Mouse (Mus musculus) fibroblast of lung, adult 2 months (primary cell): ENCODE measurements around the gene Armc8.
"Not testable (repeated sequence)": the region's sequence is repeated elsewhere in the genome, so short reads cannot be mapped to it uniquely, and the experiment has no call there.

ENCODE experiments used
- DNase-seq: peaks from one replicate; pipeline ENCODE4 v3.0.0-alpha.2; 2011; ENCODE audit warnings: low read depth

Armc8 gene

DNA sequence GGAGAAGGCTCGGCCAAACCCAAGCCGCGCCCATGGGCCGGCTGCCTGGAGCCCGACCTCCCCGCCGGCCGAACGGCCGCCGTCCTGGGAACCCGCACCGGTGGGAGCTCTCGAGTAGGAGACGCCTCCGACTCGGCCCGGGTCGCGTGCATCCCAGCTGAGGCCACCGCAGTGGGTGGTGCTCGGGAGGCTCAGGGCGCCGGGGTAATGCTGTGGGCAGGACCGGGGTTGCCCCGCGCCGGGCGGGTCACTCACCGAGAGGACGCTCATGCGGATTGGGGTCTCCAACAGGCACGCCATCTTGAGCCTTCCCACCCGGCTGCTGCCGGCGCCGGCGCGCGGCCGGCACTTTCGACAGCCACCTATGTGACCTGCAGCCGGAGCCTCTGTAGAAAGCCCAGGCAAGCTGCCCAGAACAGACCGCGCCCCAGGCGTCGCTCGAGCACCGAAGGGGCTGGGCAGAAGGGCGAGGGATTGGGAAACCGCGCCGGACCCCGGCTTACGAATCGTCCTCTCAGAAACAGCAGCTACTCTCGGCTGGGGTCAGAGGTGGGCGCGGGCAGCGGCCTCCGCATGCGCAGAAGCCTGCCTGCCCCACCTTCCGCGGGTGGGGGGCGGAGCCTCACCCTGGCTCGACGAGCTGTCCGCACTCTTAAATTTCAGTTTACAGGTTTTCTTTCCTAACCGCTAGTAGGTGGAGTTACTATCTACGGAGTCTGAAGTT, at the start of gene Armc8:
Gene Armc8 (minus strand): TSS at position 553 of the 724 bp plus-strand sequence.
- DNase-seq: peak; percentile 73

DNA sequence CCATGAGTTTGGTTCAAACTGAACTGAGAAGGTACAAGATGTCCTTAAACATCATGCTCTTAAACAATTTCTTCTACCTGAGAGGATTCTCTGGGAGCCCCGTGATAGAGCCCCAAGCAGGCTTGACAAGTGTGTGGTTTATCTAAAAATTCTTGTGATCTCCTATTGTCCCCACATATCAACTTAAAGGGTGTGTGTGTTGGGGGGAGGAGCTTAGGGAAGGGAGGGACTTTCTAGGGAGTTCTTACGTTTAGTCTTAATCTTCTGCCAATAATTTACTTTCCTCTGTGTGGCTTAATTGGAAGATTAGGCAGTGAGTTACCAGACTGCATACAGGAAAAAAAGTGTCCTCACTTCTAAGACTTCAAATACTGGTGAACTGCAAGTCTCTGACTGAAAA, 43.5 kb upstream of the Armc8 start, which contains the start of gene A4gnt:
Gene A4gnt (plus strand): TSS at position 301 of the 400 bp plus-strand sequence.
- no peak for DNase-seq

DNA sequence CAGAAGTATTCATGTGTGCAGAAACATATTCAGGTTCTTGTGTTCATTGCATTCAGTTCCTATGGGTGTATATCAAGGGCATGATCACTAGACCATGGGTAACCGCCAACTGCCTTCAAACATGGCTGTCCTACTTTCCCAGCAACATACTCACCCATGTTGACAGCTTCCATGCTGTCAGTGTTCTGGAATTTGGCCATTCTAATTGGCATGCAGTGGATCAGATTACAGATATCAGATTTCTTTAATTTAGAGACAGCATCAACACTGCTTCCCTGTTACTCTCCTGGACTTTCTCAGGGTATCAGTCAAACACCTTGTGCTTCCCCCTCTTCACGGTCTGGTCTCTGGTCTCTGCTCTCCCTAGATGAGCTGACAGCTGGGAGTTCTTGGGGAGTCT, 34.9 kb upstream of the Armc8 start:
- DNase-seq: no peak

DNA sequence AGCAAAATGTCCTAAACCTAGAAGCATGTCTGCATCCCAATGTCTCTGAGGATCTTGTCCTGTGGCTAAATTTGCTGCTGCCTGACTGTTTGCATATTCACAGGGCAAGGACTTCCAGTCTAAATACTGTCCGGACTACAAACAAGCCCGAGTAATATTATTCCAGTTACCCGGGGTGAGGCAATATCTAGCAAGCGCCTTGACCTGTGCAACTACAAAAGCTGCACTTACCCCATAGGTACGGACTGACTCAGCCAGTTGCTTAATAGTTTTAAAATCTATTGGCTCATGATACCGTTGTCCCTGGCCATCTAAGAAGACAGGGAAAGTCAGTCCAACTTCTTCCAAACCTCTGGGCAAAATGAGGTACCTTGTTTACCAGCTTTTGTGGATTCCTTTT, 30.4 kb upstream of the Armc8 start:
- DNase-seq: not testable (repeated sequence)

DNA sequence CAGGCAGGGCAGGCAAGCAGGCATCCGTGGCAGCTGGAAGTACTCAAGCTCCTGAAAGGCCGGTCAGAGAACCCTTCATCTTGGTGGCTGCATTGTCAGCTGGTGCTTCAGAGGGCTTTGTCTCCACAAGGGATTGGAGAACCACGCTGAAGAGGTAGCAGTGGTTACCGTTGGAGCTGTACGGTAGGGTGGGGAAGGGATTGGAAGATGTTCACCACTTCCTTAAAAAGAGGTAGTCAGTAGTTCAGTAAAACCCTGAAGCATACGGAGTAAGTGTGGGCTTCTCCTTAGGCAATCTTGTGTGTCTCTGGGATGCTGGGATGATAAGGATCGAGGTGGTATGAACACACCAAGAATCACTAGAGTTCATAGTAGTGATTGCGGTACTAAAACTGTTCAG, 22.4 kb upstream of the Armc8 start:
- DNase-seq: no peak

DNA sequence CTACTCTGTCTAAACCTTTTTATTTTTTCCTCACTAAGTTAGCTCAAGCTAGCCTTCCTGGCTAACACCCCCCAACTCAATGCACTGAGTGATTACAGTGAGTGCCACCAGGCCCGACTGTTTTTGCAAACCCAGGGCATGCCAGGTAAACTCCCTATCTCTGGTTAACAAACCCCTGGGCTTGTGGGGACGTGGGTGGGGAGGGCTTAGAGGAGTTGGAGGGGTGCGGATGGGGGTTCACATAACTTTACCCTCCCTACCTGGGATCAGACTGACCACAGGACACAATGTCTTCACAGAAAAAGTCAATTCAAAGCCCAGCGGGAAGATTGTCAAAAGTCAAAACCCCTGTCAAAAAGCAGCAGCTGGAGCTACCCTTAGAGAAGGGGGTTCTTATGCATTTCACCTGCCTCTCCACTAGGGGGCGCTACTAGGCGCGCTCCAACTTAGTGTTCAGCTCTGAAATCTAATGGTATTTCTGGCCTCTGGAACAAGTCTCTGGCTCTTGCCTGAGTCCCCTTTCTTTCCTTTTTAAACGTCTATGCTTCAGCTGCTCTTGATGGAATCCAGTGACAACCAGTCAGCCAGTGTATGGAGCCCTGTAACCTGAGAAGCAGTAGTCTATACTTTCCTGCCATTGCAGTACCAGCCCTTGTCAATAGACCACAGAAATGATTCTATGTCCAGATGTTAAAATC, 19.0 kb upstream of the Armc8 start:
- DNase-seq: no peak

DNA sequence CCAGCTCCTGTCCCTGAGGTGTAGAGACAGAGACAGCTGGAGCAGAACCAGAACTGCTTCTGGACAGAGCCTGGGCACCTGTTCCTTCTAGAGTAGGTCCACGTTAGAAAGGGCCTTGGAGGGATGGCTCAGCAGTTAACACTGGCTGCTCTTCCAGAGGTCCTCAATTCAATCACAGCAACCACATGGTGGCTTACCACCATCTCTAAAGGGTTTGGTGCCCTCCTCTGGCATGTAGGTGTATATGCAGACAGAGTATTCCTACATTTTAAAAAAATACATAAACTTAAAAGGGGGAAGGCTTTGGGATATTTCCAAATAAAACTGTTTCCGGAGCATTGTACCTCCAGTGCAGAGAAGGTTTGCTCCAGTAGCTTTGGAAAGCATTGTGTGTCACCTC, 12.0 kb upstream of the Armc8 start:
- no peak for DNase-seq

DNA sequence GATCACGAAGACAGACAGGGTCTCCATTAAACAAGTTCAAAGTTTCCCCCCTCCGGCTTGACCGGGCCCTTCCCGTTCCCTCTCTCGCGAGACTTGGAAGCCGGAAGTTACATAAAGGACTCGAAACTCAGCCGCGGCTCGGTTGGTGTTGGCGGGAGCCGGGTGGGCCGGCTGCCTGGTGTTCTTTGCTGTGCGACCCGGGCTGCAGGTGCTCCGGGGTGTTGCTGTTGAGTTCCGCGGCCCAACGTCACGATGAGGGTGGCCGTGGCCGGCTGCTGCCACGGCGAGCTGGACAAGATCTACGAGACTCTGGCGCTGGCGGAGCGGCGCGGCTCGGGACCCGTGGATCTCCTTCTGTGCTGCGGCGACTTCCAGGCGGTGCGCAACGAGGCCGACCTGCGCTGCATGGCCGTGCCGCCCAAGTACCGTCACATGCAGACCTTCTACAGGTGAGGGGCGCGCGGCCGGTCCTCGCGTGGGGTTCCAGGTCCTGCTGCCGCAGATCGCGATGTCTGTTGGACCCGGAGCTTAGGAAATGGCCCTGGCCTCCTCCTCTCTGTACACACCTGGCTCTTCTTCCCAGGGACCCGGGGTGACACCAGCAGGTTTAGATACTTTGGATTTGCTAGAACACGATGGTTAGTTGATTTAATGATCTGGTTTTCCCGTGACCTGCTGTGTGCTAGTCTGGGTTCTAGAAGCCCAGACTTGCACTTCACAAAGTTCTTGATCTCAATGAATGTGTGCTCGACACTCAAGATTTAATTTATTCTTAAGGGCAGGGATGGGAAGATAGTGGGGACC, 7.2 kb upstream of the Armc8 start, which contains the start of gene Dbr1:
Gene Dbr1 (plus strand): TSS at position 123 of the 804 bp plus-strand sequence.
- peak; percentile 59 for DNase-seq

DNA sequence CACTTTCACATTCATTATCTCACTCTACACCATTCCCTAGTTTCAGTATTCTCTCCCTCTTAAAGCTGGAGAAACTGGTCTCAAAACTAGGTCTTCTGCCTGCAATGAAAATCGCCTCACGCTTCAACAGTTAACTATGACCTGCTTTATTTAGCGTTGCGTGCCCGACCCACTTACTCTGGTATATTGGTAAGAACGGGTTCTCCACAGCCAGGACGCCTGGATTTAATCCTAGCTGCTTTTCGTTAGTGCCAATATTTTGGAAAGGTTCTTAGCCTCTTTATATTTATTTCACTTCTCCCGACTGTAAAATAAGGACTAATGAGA, 335 bp upstream of the Armc8 start:
- no peak for DNase-seq

DNA sequence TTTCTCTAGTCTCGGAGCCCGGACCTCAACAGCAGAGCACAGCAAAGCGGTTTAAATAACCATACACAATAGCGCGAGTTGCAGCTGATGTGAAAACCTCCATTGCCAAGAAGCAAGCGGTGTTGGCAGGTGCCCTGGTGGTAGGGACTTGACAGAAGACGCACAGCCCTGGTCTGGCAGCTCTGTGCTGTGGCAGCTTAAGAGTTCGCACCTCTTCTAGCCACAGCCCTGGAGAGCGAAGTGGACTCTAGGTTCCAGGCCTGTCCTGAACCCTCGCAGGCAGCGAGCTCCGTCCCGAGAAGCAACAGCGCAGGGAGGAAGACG, 714 bp downstream of the Armc8 start:
- DNase-seq: no peak

DNA sequence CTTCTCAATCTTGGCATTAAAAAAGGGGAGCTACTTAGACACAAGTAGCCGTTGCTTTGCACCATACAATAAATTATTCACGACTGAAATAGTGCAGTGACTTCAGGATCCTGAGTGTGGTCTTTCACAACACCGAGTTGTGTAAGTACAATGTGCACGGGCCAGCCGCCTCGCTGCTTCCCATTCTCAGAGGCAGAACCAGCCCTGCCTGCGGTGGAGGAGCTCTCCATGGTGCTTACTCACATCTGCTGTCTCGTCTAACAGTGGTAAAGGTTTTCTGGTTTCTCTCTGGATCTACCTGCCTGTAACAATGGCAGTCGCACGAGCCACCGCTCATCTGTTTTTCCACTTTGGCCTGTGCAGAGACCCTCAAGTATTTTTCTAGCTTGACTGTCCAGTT, 5.0 kb downstream of the Armc8 start:
- no peak for DNase-seq

DNA sequence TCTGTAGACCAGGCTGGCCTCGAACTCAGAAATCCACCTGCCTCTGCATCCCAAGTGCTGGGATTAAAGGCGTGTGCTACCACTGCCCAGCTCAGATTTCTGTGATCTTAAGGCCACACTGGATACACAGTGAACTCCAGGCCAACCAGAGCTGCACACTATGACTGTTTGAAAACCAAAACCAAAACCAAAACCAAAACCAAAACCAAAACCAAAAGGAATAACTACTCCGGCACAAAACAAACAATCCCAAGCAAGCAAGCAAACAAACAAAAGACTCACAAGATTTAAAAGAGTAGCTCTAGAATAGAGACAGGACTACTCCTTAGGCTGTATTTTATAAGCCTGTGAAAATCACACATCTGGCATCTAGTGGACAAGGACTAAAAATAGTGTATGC, 8.3 kb downstream of the Armc8 start:
- no peak for DNase-seq

DNA sequence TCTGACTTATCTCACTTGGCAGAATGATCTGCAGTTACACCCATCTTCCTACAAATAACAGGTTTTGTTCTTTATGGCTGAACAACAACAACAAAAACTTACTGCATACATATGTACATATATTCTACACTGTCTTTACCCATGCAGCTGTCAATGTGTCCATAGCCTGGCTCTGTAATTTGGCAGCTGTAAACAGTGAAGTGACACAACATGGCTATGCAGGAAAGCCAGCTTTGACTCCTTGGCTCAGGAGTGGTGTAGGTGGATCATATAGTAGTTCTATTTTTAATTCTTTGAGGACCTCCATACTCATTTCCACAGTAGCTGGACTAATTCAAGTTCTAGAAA, 9.2 kb downstream of the Armc8 start:
- DNase-seq: no peak

DNA sequence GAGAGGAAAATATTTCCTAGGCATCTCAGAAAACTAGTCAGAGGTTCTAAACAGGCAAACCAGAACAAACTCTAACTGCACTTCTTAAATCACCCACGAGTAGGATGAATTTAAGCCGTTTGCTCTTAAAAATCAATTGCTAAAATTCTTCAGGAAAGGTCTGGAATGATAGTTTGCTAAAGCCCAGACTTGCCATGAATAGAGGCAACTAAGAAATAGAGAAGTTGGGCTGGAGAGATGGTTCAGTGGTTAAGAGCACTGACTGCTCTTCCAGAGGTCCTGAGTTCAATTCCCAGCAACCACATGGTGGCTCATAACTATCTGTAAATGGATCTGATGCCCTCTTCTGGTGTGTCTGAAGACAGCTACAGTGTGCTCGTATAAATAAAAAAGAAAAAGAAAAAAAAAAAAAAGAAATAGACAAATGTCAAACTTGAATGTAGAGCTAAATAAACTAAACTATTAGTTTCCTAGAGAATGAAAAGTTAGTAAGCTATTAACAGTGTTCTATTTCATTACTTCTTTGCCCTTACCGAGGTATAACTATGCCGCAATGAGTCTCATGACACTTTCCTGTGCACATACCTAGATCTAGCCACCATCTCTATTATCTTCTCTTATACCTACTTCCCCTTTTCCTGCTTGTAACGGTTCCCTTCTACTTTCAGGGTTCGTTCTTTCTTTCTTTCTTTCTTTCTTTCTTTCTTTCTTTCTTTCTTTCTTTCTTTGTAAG, 9.7 kb downstream of the Armc8 start:
- DNase-seq: no peak

DNA sequence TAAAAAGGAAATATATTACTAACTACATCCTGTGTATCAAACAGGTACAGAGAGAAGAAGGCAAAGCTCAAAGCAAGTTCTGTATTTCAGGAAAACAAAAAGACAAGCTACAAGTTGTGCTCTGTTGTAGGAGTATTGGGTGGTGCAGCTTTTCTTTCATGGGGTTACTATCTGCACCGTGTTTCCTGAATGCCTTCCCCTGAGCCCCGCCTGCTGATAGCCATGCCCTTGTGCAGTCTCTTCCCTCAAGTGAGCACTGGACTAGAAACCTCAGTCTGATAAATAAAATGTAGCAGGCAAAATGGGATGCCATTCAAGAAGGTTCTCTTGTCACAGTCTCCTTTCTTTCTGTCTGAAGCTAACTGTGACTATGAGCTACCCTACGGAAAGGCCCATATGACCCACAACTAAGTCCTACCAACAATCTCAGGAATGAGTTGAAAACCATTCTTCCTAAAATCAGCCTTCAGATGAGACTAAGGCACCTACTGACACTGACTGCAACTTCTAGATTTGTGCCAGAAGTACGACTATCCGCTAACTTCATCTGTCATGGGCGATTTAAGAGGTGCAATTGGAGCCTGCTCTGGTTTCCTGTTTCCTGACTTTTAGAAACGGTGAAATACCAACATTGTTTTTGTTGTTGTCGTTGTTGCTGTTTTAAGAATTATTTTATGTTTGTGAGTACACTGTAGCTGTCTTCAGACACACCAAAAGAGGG, 11.0 kb downstream of the Armc8 start:
- no peak for DNase-seq

DNA sequence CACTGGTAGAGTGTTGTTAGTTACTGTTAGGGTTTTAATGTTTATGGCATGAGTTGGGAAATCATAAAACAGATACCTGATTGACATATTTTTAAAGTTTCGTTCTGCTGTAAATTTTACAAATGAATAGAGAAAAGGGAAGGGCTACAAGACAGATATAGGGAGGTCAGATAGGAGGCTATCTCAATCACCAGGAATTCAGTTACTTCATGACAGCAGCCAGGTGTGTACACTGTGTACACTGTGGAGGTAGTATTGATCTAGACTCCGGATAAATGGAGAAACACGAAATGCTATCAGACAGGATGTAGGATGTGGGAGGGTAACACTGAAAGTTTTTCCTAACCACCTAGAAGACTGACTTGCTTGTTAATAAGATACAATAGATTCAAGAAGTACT, 13.4 kb downstream of the Armc8 start:
- DNase-seq: no peak

DNA sequence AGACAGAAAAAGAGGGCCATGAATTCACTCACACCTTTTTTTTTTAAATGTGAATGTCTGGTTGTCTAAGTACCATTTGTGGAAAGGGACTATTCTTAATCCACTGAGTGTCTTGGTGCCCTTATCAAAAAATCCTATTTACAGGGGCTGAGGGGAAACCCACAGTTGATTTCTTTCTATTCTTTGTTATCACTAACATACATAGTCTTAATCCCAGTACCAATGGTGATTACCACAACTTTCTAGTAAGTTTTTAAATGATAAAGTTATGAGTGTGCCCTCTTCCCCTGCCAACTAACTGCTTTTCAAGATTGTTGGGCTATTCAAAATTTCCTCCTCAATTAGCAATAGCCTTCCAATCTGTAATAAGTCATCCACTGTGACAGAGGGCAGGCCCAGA, 14.6 kb downstream of the Armc8 start:
- DNase-seq: no peak

DNA sequence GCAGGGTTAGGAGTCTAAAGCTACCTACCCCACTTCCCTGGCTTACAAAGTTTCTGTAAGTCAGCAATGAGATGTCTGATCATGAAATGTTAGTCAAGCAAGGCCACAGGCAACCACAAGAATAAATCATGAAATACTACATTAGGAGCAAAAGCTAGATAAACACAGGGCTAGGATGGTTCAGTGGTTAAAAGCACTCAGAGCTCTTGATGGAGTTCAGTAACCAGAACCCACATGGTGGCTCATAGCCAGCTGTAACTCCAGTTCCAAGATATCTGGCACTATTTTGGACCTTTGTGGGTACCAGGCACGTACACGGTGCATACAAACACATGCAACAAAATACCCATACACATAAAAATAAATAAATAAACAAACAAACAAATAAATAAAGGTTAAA, 15.7 kb downstream of the Armc8 start:
- no peak for DNase-seq

DNA sequence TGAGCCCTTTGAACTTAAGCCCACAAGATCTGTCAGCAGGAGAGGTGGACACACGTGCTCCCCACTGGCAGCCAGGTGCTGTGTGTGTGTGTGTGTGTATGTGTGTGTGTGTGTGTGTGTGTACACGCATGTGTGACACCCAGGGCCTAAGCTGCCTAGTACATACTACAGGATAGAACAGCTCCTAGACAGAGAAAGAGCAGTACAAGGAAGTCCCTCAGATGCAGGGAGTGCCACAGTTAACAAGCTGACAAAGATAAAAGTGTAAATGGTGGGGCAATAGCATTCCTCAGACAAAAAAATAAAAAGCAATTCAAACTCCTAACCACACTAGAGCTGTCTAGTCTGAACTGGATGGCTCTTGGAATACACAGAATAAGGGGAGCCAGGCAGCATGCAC, 16.6 kb downstream of the Armc8 start:
- DNase-seq: no peak

DNA sequence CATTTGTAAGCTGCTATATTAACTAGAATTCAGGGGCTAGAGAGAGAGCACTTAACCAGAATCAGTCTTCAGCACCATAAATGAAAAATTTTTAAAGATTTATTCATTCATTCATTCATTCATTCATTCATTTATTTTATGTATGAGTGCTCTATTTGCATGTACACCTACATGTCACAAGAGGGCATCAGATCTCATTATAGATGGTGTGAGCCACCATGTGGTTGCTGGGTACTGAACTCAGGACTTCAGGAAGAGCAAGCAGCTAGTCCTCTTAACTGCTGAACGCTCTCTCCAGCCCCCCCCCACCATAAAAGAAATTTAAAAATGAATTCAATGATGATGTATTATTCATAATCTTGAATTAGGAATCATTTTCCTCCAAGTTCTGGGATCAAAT, 22.4 kb downstream of the Armc8 start:
- no peak for DNase-seq

DNA sequence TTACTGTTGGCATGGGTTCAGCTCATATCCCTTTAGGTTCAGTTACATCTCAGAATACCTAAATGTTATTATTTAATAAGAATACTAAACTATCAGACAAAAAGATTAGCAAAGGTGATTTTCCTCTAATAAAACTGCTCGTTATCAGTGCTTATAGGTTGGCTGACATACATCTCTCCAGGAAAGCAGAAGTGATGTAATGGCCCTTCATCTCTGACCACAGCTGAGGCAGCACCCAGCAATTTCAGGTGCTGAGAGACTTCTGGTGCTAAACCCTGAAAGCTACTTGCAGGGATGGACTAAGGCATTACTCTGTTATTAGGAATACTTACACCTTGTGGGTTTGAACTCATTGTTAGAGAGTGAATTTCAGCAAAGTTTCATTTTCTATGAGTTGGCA, 36.8 kb downstream of the Armc8 start:
- DNase-seq: no peak

DNA sequence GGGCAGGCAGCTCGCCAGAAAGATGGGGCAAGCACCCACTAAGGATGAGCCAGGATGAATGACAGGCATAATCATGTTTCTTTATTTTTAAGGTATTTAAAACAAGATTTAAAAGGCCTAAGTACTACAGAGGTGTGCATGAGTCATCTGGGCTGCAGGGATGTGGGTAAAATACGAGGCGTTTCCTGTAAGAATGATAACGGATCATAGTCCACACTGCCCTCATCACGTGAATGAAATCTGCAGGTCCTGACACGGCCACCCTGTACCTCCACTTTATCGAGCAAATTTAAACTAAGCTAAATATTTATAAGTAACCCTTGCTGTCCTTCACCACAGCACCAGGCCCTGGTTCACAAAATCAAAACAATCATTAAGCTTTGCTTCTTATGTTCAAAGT, 62.8 kb downstream of the Armc8 start:
- DNase-seq: no peak
